Mouse (Mus musculus) MEL (cell line): ENCODE results near the gene Trmt2b.

Source experiments
- MAX ChIP-seq: IDR thresholded peaks from 2 replicates; pipeline ENCODE4 v1.6.1; 2011; ENCODE audit warnings: low read length, improper control_type of control experiment
- TCF12 ChIP-seq: IDR thresholded peaks from 2 replicates; pipeline ENCODE4 v1.6.1; 2014; ENCODE audit warnings: low read depth, mild to moderate bottlenecking, inconsistent platforms, low read length, improper control_type of control experiment, moderate library complexity

DNA sequence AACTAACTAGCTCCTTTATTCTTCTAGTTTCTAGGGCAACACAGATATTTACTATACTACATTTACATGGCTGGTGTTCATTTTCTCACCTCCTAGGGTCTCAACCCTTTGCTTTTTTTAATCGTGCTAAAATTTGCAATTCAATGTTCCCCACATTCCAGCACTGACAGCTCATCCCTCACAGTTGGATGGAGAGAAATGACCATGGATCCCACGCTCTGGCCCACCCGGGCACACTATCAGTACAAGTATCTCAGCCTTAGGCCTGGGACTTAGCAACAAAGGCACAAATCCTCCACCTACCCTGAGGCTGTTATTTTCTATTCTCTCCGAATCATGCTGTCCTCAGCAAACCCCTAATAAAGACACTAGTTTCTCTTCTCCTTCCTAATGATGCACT, 9.0 kb upstream of the Trmt2b start:
- TF ChIP-seq MAX (no peak), TCF12 (no peak)
